Mouse (Mus musculus) cortical plate, adult 2 months (tissue): Measurements from ENCODE around the gene Dcaf11.

Experiments
- CTCF ChIP-seq: fragments of 200-500 bp; IDR thresholded peaks from 2 replicates; pipeline ENCODE4 v1.5.1; 2011; ENCODE audit warnings: mild to moderate bottlenecking, control low read depth, low read length; ENCODE audit not compliant: insufficient read depth; ENCODE audit errors: extremely low read depth
- POLR2A ChIP-seq: fragments of 200-500 bp; IDR thresholded peaks from 2 replicates; pipeline ENCODE4 v1.6.1; 2011; ENCODE audit warnings: mild to moderate bottlenecking, low read length, control low read depth; ENCODE audit not compliant: insufficient read depth; ENCODE audit errors: extremely low read depth

GRCm38 (mm10) chr14:55591331-55591891 lies 31.6 kb downstream of the Dcaf11 start, which contains the start of gene Rnf31:
- TF ChIP-seq CTCF = no peak
- peak; percentile 75 for TF ChIP-seq POLR2A
